Mouse (Mus musculus) CH12.LX (cell line): ENCODE data around the gene Camkk1.

ENCODE experiments used
- CHD1 ChIP-seq: IDR thresholded peaks from 2 replicates; pipeline ENCODE4 v1.6.1; 2012; ENCODE audit warnings: low read depth, low read length, improper control_type of control experiment, inconsistent platforms
- CTCF ChIP-seq, 2 experiments: IDR thresholded peaks in 1 of 2; conservative IDR thresholded peaks in 1 of 2; 2 replicates each; pipeline ENCODE4 v1.5.1; 2011 to 2012; ENCODE audit warnings: low read depth in 2 of 2, low read length in 2 of 2, improper control_type of control experiment in 1 of 2, inconsistent platforms in 1 of 2, mild to moderate bottlenecking in 1 of 2, moderate library complexity in 1 of 2
- EP300 ChIP-seq: IDR thresholded peaks from 2 replicates; pipeline ENCODE4 v1.6.1; 2011; ENCODE audit warnings: low read length, improper control_type of control experiment
- MAFK ChIP-seq: IDR thresholded peaks from 2 replicates; pipeline ENCODE4 v1.6.1; 2011; ENCODE audit warnings: low read length, improper control_type of control experiment; ENCODE audit not compliant: insufficient replicate concordance
- MEF2A ChIP-seq: IDR thresholded peaks from 2 replicates; pipeline ENCODE4 v1.6.1; 2014; ENCODE audit warnings: low read depth, mild to moderate bottlenecking, inconsistent platforms, low read length, improper control_type of control experiment, borderline replicate concordance
- MXI1 ChIP-seq: IDR thresholded peaks from 2 replicates; pipeline ENCODE4 v1.6.1; 2011; ENCODE audit warnings: mild to moderate bottlenecking, low read depth, low read length, improper control_type of control experiment
- POLR2A ChIP-seq: IDR thresholded peaks from 2 replicates; pipeline ENCODE4 v1.6.1; 2011; ENCODE audit warnings: low read depth, mild to moderate bottlenecking, improper control_type of control experiment, low read length
- USF1 ChIP-seq: IDR thresholded peaks from 2 replicates; pipeline ENCODE4 v1.6.1; 2014; ENCODE audit warnings: low read depth, mild to moderate bottlenecking, inconsistent platforms, low read length, improper control_type of control experiment
- USF2 ChIP-seq: conservative IDR thresholded peaks from 2 replicates; pipeline ENCODE4 v1.6.1; 2011; ENCODE audit warnings: low read depth, low read length, improper control_type of control experiment
- ZC3H11A ChIP-seq: IDR thresholded peaks from 2 replicates; pipeline ENCODE4 v1.6.1; 2012; ENCODE audit warnings: low read depth, mild to moderate bottlenecking, inconsistent platforms, low read length, improper control_type of control experiment
- ZMIZ1 ChIP-seq: IDR thresholded peaks from 2 replicates; pipeline ENCODE4 v1.6.1; 2012; ENCODE audit warnings: low read depth, mild to moderate bottlenecking, inconsistent platforms, low read length, improper control_type of control experiment

DNA sequence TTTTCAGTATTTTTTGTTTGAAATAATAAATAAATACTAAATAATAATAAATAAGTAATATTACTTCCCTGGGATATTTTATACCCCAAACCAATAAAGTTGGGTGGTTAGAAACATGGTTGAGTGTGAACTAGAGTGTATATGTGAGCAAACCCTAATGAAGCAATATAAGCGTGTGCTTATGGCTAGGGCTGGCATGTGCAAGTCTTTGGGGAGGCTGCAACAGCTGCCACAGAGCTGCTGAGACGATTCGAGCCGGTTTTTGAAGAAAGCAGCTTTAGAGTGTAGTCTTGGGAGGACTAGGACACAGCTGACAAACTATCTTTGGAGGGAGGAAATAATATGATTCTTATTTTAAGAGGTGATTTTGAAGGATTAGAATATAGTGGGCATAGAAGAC, 57.5 kb downstream of the Camkk1 start:
- TF ChIP-seq USF2 (no peak), CTCF (conservative IDR thresholded peaks at IDR 0.05 in 1 of 2, IDR thresholded peaks at IDR 0.05 in 1 of 2; ENCODE audit: low read depth in 2 of 2, low read length in 2 of 2) (no peak), POLR2A (no peak), USF1 (no peak), MAFK (no peak), CHD1 (no peak), ZC3H11A (no peak), MXI1 (no peak), EP300 (no peak), ZMIZ1 (no peak), MEF2A (no peak)
